Mouse (Mus musculus): Measurements from ENCODE around the gene Tstd3. TPM values are rescaled to one million over a fixed set of nuclear protein-coding genes. Genes with fewer than 3 reads are reported as not detected.
A peak's percentile ranks its signal among the peaks of the same experiment; 100 is the strongest.

Tstd3 gene
- polyA plus RNA-seq, 2 experiments: 3.8 to 6.6 TPM

DNA sequence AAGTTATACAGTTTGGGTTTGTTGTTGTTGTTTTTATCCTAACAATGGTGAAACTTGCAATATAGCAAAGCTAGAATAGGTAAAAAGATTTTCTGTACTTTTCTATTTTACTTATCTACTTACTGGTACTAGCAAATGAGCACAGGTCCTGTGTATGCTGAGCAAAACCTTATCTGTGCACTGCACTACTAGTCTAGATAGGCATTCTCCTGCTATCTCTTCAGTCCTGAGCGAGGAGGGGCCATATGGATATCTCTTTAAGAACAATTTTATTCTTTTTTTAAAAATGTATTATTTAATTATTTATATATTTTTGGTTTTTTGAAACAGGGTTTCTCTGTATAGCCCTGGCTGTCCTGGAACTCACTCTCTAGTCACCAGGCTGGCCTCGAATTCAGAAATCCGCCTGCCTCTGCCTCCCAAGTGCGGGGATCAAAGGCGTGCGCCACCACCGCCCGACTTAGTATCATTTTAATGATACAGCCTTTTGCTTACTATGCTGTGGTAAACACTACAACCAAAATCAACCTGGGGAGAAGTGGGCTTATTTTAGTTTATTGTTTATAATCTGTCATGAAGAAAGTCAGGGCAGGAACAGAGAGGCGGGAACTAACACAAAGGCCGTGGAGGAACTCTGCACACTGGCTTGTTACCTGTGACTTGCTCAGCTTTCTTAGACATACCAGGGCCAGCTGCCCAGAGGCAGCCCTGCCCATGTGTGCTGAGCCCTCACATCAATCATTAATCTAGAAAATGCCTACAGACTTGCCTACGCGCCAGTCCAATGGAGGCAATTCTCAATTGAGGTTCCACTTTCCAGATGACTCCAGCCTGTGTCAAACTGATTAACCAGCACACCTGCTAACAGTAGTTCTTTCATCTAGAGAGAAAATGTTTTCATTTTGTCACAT is 14.1 kb upstream of the Tstd3 start:
- no peak overlapping the region for H3K9ac ChIP-seq (ENCODE audit: low read depth, low read length, severe bottlenecking)
- DNase-seq (ENCODE audit: low spot score) (no peak), ATAC-seq (ENCODE audit: low FRiP score, low read depth) (no peak)
- H3K9me3 ChIP-seq (ENCODE audit: control insufficient read depth, low read length): no peaks in the 10 kb centered on the region
- TF ChIP-seq POLR2A (IDR thresholded peaks at IDR 0.05; ENCODE audit: borderline replicate concordance, extremely low read depth, insufficient read depth, insufficient read length): no peak
- no peak overlapping the region for H3K4me3 ChIP-seq (replicated peaks; ENCODE audit: low read length)
- peaks cover 8% of the 10 kb centered on the region; the same call in 1 of the 2 replicates for H3K4me1 ChIP-seq (ENCODE audit: control insufficient read depth, insufficient read depth, low read length)
- H3K4me2 ChIP-seq (replicated peaks; ENCODE audit: low read depth, low read length, severe bottlenecking): no peak overlapping the region
- no peak overlapping the region for H3K27ac ChIP-seq (replicated peaks; ENCODE audit: low read depth, low read length)
- no peaks in the 10 kb centered on the region for H3K27me3 ChIP-seq (ENCODE audit: control insufficient read depth, insufficient read depth, low read length)
- 95% methylated on average over 12 of the region's 12 CpGs for WGBS
- H3K36me3 ChIP-seq (ENCODE audit: control insufficient read depth, insufficient read depth, low read length): peaks cover 44% of the 10 kb centered on the region

DNA sequence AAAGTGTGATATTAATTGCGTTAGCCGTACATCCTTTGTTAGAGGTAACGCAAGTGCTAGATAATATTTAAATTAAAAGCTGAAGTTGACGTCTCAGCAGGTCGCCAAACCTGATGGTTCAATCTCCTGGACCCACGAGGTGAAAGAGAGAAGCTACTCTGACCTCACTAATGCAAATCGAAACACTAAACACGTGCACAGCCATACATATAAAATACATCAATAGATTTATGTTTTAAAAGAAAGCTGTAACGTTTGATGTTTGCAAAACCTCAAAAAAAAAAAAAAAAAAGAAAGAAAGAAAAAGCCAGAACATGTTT is 9.9 kb upstream of the Tstd3 start:
- WGBS: 6% methylated on average over 9 of the region's 9 CpGs
- no peak overlapping the region for H3K27ac ChIP-seq (replicated peaks; ENCODE audit: low read depth, low read length)

DNA sequence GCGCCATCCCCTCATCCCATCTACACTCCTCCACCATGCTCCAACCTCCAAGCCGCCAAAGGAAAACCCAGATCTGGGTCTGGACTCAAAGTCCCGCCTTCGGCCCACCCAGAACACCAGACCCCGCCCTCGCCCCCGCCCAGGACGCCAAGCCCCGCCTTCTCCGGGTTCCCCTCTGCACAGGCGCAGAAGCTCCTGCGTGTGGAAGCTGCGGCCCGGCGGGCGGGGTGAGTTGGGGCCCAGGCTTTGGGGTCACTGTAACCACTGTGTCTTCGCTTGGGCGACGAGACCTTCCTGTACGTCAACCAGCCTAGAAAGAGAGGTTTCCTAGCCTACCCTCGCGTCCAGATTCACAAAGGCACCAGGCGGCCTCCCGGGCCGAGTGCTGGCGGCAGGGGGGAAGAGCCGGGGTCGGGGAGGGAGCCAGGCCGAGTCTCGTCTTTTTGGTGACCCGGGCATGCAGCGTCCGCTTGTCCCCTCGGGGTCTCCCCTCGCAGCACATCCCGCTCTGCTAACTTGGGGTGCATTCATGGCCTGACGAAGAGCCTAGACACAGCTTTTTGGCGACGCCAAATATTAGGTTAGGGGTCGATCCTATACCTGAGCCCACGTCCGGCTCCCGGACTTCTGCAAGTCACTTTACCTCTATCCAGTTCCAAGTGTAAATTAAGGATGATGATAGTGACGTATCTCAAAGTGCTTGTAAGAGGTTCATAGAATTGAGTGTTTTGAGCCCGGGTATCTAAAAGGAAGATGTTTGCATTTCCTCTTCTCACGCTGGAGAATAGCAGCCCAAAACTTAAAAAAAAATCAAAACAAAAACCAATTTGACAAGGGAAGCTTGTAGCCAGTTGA is 9.3 kb upstream of the Tstd3 start:
- peaks cover 3% of the 10 kb centered on the region; the same call in 1 of the 2 replicates for H3K36me3 ChIP-seq (ENCODE audit: control insufficient read depth, insufficient read depth, low read length)
- H3K4me3 ChIP-seq (replicated peaks; ENCODE audit: low read length): peak overlapping the region; percentile 84
- no peaks in the 10 kb centered on the region for H3K9me3 ChIP-seq (ENCODE audit: control insufficient read depth, low read length)
- DNase-seq (ENCODE audit: low spot score): peak; percentile 89
- WGBS: under 1% methylated on average over 40 of the region's 46 CpGs
- H3K4me2 ChIP-seq (replicated peaks; ENCODE audit: low read depth, low read length, severe bottlenecking): peak overlapping the region; percentile 66
- H3K9ac ChIP-seq (ENCODE audit: low read depth, low read length, severe bottlenecking): peak overlapping the region; percentile 93
- peak overlapping the region; percentile 35; the same call in 1 of the 2 replicates for H3K27ac ChIP-seq (replicated peaks; ENCODE audit: low read depth, low read length)
- no peaks in the 10 kb centered on the region for H3K27me3 ChIP-seq (ENCODE audit: control insufficient read depth, insufficient read depth, low read length)
- peak; percentile 97 for ATAC-seq (ENCODE audit: low FRiP score, low read depth)
- TF ChIP-seq POLR2A (IDR thresholded peaks at IDR 0.05; ENCODE audit: borderline replicate concordance, extremely low read depth, insufficient read depth, insufficient read length): peak; percentile 93; the same call in 1 of the 2 replicates
- H3K4me1 ChIP-seq (ENCODE audit: control insufficient read depth, insufficient read depth, low read length): peaks cover 8% of the 10 kb centered on the region; the same call in 1 of the 2 replicates

More for the DNA sequence above, 9.9 kb upstream of the Tstd3 start:
- Histone ChIP-seq H3K4me3 (replicated peaks; ENCODE audit: low read length) (peak overlapping the region; percentile 84), H3K4me1 (ENCODE audit: control insufficient read depth, insufficient read depth, low read length) (peaks cover 8% of the 10 kb centered on the region; the same call in 1 of the 2 replicates), H3K4me2 (replicated peaks; ENCODE audit: low read depth, low read length, severe bottlenecking) (peak overlapping the region; percentile 66), H3K36me3 (ENCODE audit: control insufficient read depth, insufficient read depth, low read length) (peaks cover 9% of the 10 kb centered on the region), H3K27me3 (ENCODE audit: control insufficient read depth, insufficient read depth, low read length) (no peaks in the 10 kb centered on the region), H3K9me3 (ENCODE audit: control insufficient read depth, low read length) (no peaks in the 10 kb centered on the region), H3K9ac (ENCODE audit: low read depth, low read length, severe bottlenecking) (peak overlapping the region; percentile 93)
- DNase-seq (ENCODE audit: low spot score): no peak
- ATAC-seq (ENCODE audit: low FRiP score, low read depth): no peak
- TF ChIP-seq POLR2A (IDR thresholded peaks at IDR 0.05; ENCODE audit: borderline replicate concordance, extremely low read depth, insufficient read depth, insufficient read length): no peak

DNA sequence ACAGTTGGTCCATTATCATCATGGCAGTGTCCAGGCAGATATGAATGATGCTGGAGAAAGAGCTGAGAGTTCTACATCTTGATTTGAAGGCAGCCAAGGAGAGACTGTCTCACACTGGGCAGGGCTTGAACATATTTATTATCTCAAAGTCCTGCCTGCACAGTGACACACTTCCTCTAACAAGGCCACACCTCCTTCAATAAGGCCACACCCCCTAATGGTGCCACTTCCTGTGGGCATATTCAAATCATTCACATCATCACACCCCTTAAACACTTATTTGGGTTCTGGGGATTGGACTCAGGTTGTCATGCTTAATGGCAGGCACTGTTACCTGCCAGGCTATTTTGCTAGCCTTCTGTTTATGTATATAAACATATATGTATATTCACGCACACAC is 5.3 kb upstream of the Tstd3 start:
- 92% methylated on average over 1 of the region's 1 CpGs for WGBS
- Histone ChIP-seq H3K36me3 (ENCODE audit: control insufficient read depth, insufficient read depth, low read length) (no peaks in the 10 kb centered on the region), H3K4me3 (replicated peaks; ENCODE audit: low read length) (no peak overlapping the region), H3K4me2 (replicated peaks; ENCODE audit: low read depth, low read length, severe bottlenecking) (no peak overlapping the region), H3K9me3 (ENCODE audit: control insufficient read depth, low read length) (no peaks in the 10 kb centered on the region), H3K9ac (ENCODE audit: low read depth, low read length, severe bottlenecking) (no peak overlapping the region), H3K27me3 (ENCODE audit: control insufficient read depth, insufficient read depth, low read length) (no peaks in the 10 kb centered on the region), H3K27ac (replicated peaks; ENCODE audit: low read depth, low read length) (no peak overlapping the region), H3K4me1 (ENCODE audit: control insufficient read depth, insufficient read depth, low read length) (peaks cover 4% of the 10 kb centered on the region; the same call in 1 of the 2 replicates)
- TF ChIP-seq POLR2A (IDR thresholded peaks at IDR 0.05; ENCODE audit: borderline replicate concordance, extremely low read depth, insufficient read depth, insufficient read length): no peak
- no peak for DNase-seq (ENCODE audit: low spot score)
- ATAC-seq (ENCODE audit: low FRiP score, low read depth): no peak

DNA sequence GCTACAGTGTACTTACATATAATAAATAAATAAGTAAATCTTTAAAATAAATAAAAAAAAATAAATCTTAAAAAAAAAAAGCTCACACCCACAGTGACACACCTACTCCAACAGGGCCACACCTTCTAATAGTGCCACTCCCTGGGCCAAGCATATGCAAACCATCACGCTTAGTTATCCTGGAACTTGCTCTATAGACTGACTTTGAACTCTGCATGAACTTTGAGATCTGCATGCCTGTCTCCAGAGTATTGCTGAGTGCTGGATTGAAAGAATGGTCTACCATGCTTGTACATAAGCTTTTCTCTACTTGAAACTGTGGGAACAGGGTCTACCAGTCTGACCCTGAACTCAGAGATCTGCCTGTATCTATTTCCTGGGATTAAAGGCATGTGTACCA is 4.1 kb upstream of the Tstd3 start:
- H3K4me3 ChIP-seq (replicated peaks; ENCODE audit: low read length): no peak overlapping the region
- H3K4me2 ChIP-seq (replicated peaks; ENCODE audit: low read depth, low read length, severe bottlenecking): no peak overlapping the region
- 0 out of 2 replicates have a peak, but pooled peaks cover 2% of the 10 kb centered on the region for H3K4me1 ChIP-seq (ENCODE audit: control insufficient read depth, insufficient read depth, low read length)
- H3K9me3 ChIP-seq (ENCODE audit: control insufficient read depth, low read length): no peaks in the 10 kb centered on the region
- no peak for TF ChIP-seq POLR2A (IDR thresholded peaks at IDR 0.05; ENCODE audit: borderline replicate concordance, extremely low read depth, insufficient read depth, insufficient read length)
- ATAC-seq (ENCODE audit: low FRiP score, low read depth) (no peak), DNase-seq (ENCODE audit: low spot score) (no peak)
- no peak overlapping the region for H3K27ac ChIP-seq (replicated peaks; ENCODE audit: low read depth, low read length)
- H3K9ac ChIP-seq (ENCODE audit: low read depth, low read length, severe bottlenecking): no peak overlapping the region
- H3K36me3 ChIP-seq (ENCODE audit: control insufficient read depth, insufficient read depth, low read length): no peaks in the 10 kb centered on the region
- WGBS: 79% methylated on average over 1 of the region's 1 CpGs
- H3K27me3 ChIP-seq (ENCODE audit: control insufficient read depth, insufficient read depth, low read length): no peaks in the 10 kb centered on the region
